In the genomic region with DNA sequence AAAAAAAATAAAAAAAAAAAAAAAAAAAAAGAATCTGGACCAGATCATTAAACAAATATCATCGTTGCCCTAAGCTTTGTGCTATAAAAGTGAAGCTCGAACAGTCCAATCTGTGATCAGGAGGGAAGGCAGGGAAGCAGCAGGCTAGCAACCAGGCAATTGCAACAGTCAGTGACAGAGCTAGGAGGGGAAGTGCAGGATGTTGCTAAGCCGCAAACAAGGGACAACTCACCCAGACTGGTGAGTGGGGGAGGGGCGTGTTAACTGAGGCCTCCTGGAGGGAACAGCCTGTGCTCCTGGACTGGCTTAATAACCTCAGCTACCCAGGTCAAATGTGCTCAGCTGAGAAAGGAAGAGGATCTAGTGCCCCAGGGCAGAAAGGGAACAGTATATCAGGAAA, we compare ENCODE assay signal across 9 mouse cellular contexts. TPM values are rescaled to one million over a fixed set of nuclear protein-coding genes. Genes with fewer than 3 reads are reported as not detected.
A peak's percentile ranks its signal among the peaks of the same experiment; 100 is the strongest.
DNase-seq lines count a peak whose midpoint lies in the region; ATAC-seq and TF ChIP-seq lines count a peak whose summit lies in the region.
"Had no signal": no experiment of that assay in that cellular context is flagged by ENCODE, and none has a peak within 500 bp of the region (broad histone marks: within the 10 kb centered on the region; RNA-seq: fewer than 3 reads in every experiment).

No protein-coding gene starts in this region.

- ATAC-seq in intestine, embryonic 16.5 days: no peak
- peak; percentile 98 for ATAC-seq in megakaryocyte, adult 5-6 weeks (ENCODE audit: poor library complexity, severe bottlenecking)
- no peak for ATAC-seq in hindbrain, embryonic 12.5 days (ENCODE audit: low FRiP score)

- no peak overlapping the region for H3K9ac ChIP-seq in intestine, embryonic 16.5 days (ENCODE audit: low read depth, low read length)
- no peak overlapping the region for H3K9ac ChIP-seq in hindbrain, embryonic 12.5 days
- H3K9ac ChIP-seq: heart, embryonic 15.5 days had no signal

- H3K36me3 ChIP-seq in intestine, embryonic 16.5 days (ENCODE audit: control insufficient read depth, insufficient read depth, low read length): no peaks in the 10 kb centered on the region
- H3K36me3 ChIP-seq in thymus, adult 2 months (ENCODE audit: control insufficient read depth, insufficient read depth, low read length): no peaks in the 10 kb centered on the region
- H3K36me3 ChIP-seq in hindbrain, embryonic 12.5 days: no peaks in the 10 kb centered on the region
- H3K36me3 ChIP-seq: heart, embryonic 15.5 days had no signal

- no peaks in the 10 kb centered on the region for H3K27me3 ChIP-seq in intestine, embryonic 16.5 days (replicated peaks; ENCODE audit: control insufficient read depth, insufficient read depth, low read length)
- H3K27me3 ChIP-seq in thymus, adult 2 months (ENCODE audit: control insufficient read depth, insufficient read depth, low read length): no peaks in the 10 kb centered on the region
- peaks cover 8% of the 10 kb centered on the region; the same call in 1 of the 2 replicates for H3K27me3 ChIP-seq in hindbrain, embryonic 12.5 days
- H3K27me3 ChIP-seq: heart, embryonic 15.5 days had no signal

- peak overlapping the region; percentile 39; the same call in 1 of the 2 replicates for H3K27ac ChIP-seq in intestine, embryonic 16.5 days (ENCODE audit: low read length)
- H3K27ac ChIP-seq in thymus, adult 2 months (ENCODE audit: control insufficient read depth, insufficient read depth, low read length): peak overlapping the region; percentile 8; the same call in 1 of the 2 replicates
- no peak overlapping the region for H3K27ac ChIP-seq in hindbrain, embryonic 12.5 days
- H3K27ac ChIP-seq: heart, embryonic 15.5 days had no signal

- H3K4me2 ChIP-seq in intestine, embryonic 16.5 days (ENCODE audit: low read depth, low read length): no peak overlapping the region
- H3K4me2 ChIP-seq in hindbrain, embryonic 12.5 days (replicated peaks): no peak overlapping the region
- H3K4me2 ChIP-seq: heart, embryonic 15.5 days had no signal

- DNase-seq in adrenal gland, adult (ENCODE audit: inconsistent age in 2 of 2, low spot score in 1 of 2): peak; percentile 57 to 70
- no peak for DNase-seq in adrenal gland, postnatal 4 days (ENCODE audit: low spot score in 2 of 2)
- DNase-seq in 416B (ENCODE audit: low read depth): peak; percentile 95
- peak; percentile 24 for DNase-seq in c-Kit-positive CD71-positive TER-119-positive erythroid progenitor cells, embryonic 14.5 days (ENCODE audit: low spot score)
- peak; percentile 87 for DNase-seq in thymus, adult 2 months

- H3K9me3 ChIP-seq in intestine, embryonic 16.5 days (ENCODE audit: control insufficient read depth, low read length): no peaks in the 10 kb centered on the region
- no peaks in the 10 kb centered on the region for H3K9me3 ChIP-seq in hindbrain, embryonic 12.5 days (replicated peaks)
- H3K9me3 ChIP-seq: heart, embryonic 15.5 days had no signal

- H3K4me1 ChIP-seq in intestine, embryonic 16.5 days (ENCODE audit: control insufficient read depth, insufficient read depth, low read length): peaks cover 23% of the 10 kb centered on the region
- peaks cover 47% of the 10 kb centered on the region for H3K4me1 ChIP-seq in thymus, adult 2 months (replicated peaks; ENCODE audit: control insufficient read depth, insufficient read depth, low read length)
- H3K4me1 ChIP-seq in hindbrain, embryonic 12.5 days: peaks cover 11% of the 10 kb centered on the region

- no peak for TF ChIP-seq POLR2A in thymus, adult 2 months (IDR thresholded peaks at IDR 0.05; ENCODE audit: control insufficient read depth, extremely low read depth, insufficient read depth, low read length, poor library complexity)

- no peak overlapping the region for H3K4me3 ChIP-seq in intestine, embryonic 16.5 days (ENCODE audit: low read length)
- no peak overlapping the region for H3K4me3 ChIP-seq in thymus, adult 2 months (ENCODE audit: control insufficient read depth, insufficient read depth, low read length)
- no peak overlapping the region for H3K4me3 ChIP-seq in hindbrain, embryonic 12.5 days
- H3K4me3 ChIP-seq: heart, embryonic 15.5 days had no signal

- 8% methylated on average over 4 of the region's 4 CpGs for WGBS in intestine, embryonic 16.5 days
- under 1% methylated on average over 4 of the region's 4 CpGs for whole genome bisulfite sequencing in thymus, adult 2 months
- WGBS in hindbrain, embryonic 12.5 days: 9% methylated on average over 4 of the region's 4 CpGs

- no peak for TF ChIP-seq CTCF in thymus, adult 2 months (IDR thresholded peaks at IDR 0.05; ENCODE audit: borderline replicate concordance, control insufficient read depth, extremely low read depth, insufficient read depth, low read length, poor library complexity)

RNA-seq across cellular contexts. Expression of a gene that starts 6.6 kb away (rescaled TPM):
- 10 to 100 TPM; 60.0 to 71.8 TPM for total RNA-seq in adrenal gland, postnatal 4 days (2021)
- polyA plus RNA-seq in intestine, embryonic 16.5 days (2015; fragmentation: Nextera tagmentation; extraction: Ambion mirVana): 75.5 and 79.1 TPM in 2 replicates
- 86.9 and 97.6 TPM in 2 replicates for total RNA-seq in megakaryocyte, adult 5-6 weeks (2015)
- 68.1 and 75.5 TPM in 2 replicates for total RNA-seq in megakaryocyte, adult 5-6 weeks (2017)
- polyA plus RNA-seq in thymus, adult 2 months (2012; rRNA removed): 66.1 and 70.5 TPM in 2 replicates
- 88.1 and 103 TPM in 2 replicates for polyA plus RNA-seq in hindbrain, embryonic 12.5 days (2016; fragmentation: Nextera tagmentation; extraction: Ambion mirVana)

Comparison
In these comparisons a context has a peak if more than half of its experiments do, and no peak if none do; other contexts are left out.
1. DNase-seq: peak in adrenal gland, adult (2 of 2), 416B (single experiment), c-Kit-positive CD71-positive TER-119-positive erythroid progenitor cells, embryonic 14.5 days (single experiment) and thymus, adult 2 months (single experiment); none in adrenal gland, postnatal 4 days (0 of 2).